Mouse (Mus musculus) lung, adult 2 months (tissue): ENCODE results near the gene Vps11.

Source experiments
- CTCF ChIP-seq: fragments of 200-500 bp; IDR thresholded peaks from 2 replicates; pipeline ENCODE4 v1.5.1; 2011; ENCODE audit warnings: mild to moderate bottlenecking, low read length, control low read depth; ENCODE audit not compliant: insufficient read depth
- POLR2A ChIP-seq: fragments of 200-500 bp; IDR thresholded peaks from 2 replicates; pipeline ENCODE4 v1.6.1; 2011; ENCODE audit warnings: low read depth, mild to moderate bottlenecking, control low read depth, low read length, borderline replicate concordance; ENCODE audit errors: extremely low read depth

DNA sequence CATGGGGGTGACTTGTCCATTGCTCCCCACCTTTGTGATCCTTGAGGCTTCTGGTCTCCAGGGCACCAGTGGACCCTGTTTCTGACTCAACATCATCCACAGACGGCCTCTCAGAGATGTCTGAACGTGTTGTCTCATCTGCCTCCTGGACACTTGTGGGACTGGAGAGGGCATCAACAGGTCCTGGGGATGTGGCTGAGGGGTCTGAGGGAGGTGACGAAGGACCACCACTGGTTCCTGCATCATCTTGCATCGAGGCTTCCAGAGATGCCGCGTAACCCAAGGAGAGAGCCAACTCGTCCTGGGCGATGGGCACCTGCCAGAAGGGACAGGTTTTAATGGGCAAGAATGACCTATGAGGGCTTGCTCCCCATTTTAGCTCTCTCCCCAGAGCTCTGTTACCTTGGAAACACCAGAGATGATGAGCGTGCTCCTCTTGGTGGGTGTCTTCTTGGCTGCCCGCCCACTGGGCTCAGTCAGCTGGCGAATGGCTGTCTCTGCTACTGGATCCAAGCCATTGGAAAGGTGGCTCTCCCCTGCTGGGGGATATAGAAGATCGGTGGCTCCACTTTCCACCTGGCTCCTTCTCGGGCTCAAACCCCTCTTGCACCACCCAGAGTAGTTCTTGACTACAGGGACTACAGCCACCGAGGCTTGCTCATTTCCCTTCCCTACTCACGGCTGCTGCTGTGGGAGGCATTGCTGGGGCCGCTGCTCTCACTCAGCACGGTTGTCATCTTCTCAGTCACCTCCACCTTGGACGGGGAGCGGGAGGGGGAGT lies 47.8 kb downstream of the Vps11 start:
- TF ChIP-seq POLR2A (no peak), CTCF (no peak)
